Mouse (Mus musculus) thymus, adult 2 months (tissue): ENCODE results near the gene Spdef.

Source experiments
- CTCF ChIP-seq: fragments of 200-500 bp; IDR thresholded peaks from 2 replicates; pipeline ENCODE4 v1.5.1; 2012; ENCODE audit warnings: mild to moderate bottlenecking, control low read depth, low read length, moderate library complexity, borderline replicate concordance; ENCODE audit not compliant: control insufficient read depth, poor library complexity, insufficient read depth; ENCODE audit errors: extremely low read depth
- POLR2A ChIP-seq: fragments of 200-500 bp; IDR thresholded peaks from 2 replicates; pipeline ENCODE4 v1.6.1; 2012; ENCODE audit warnings: mild to moderate bottlenecking, low read length, control low read depth, moderate library complexity; ENCODE audit not compliant: control insufficient read depth, poor library complexity, insufficient read depth; ENCODE audit errors: extremely low read depth

- TF ChIP-seq CTCF (no peak), POLR2A (no peak)
These were observed 8.4 kb downstream of the Spdef start for GRCm38 (mm10) chr17:27720326-27720725.
